Comparison of ENCODE assay signal across 24 mouse cellular contexts in genomic region chr15:31285695-31286094, GRCm38 (mm10).
"Had no signal": no experiment of that assay in that cellular context is flagged by ENCODE, and none has a peak within 500 bp of the region (broad histone marks: within the 10 kb centered on the region; RNA-seq: fewer than 3 reads in every experiment).

No protein-coding gene starts in this region.

- H3K36me3 ChIP-seq: heart, embryonic 13.5 days; heart, embryonic 15.5 days; intestine, embryonic 15.5 days; limb, embryonic 10.5 days; limb, embryonic 12.5 days; liver, embryonic 13.5 days had no signal

- H3K4me1 ChIP-seq: intestine, embryonic 15.5 days; limb, embryonic 10.5 days; limb, embryonic 12.5 days had no signal

- H3K9me3 ChIP-seq: heart, embryonic 13.5 days; heart, embryonic 15.5 days; intestine, embryonic 15.5 days; limb, embryonic 10.5 days; limb, embryonic 12.5 days; liver, embryonic 13.5 days had no signal

- H3K27ac ChIP-seq: heart, adult 2 months; heart, embryonic 13.5 days; heart, embryonic 15.5 days; hindbrain, embryonic 14.5 days; intestine, embryonic 15.5 days; kidney, postnatal 0 days; left cerebral cortex, adult 2 months; limb, embryonic 10.5 days; limb, embryonic 12.5 days; liver, embryonic 13.5 days had no signal

- DNase-seq: gastrocnemius, postnatal 14 days; gastrocnemius, postnatal 36 days; heart, adult 11 months; heart, adult 2 months; heart, postnatal 14 days; heart, postnatal 36 days; kidney, adult 18-20 months; kidney, postnatal 4 days; layer of hippocampus, adult 9-11 months; liver; liver, embryonic 13.5 days had no signal

- H3K9ac ChIP-seq: forebrain, postnatal 0 days; heart, embryonic 13.5 days; heart, embryonic 15.5 days; hindbrain, embryonic 14.5 days; intestine, embryonic 15.5 days; limb, embryonic 12.5 days; liver, embryonic 13.5 days had no signal

- H3K27me3 ChIP-seq: heart, embryonic 13.5 days; heart, embryonic 15.5 days; intestine, embryonic 15.5 days; limb, embryonic 12.5 days; liver, embryonic 13.5 days had no signal

- ATAC-seq: inflammation-experienced regulatory T-cells, adult 6 months; intestine, embryonic 15.5 days; intestine, postnatal 0 days had no signal

- H3K4me2 ChIP-seq: heart, embryonic 11.5 days; heart, embryonic 13.5 days; heart, embryonic 15.5 days; hindbrain, embryonic 14.5 days; intestine, embryonic 15.5 days; limb, embryonic 12.5 days; liver, embryonic 11.5 days; liver, embryonic 13.5 days had no signal

- H3K4me3 ChIP-seq: heart, adult 2 months; heart, embryonic 13.5 days; heart, embryonic 15.5 days; intestine, embryonic 15.5 days; left cerebral cortex, adult 2 months; limb, embryonic 10.5 days; limb, embryonic 12.5 days; liver, embryonic 13.5 days had no signal
